Comparison of ENCODE assay signal across 13 mouse cellular contexts in genomic region chr10:61059543-61060110, GRCm38 (mm10). TPM values are rescaled to one million over a fixed set of nuclear protein-coding genes. Genes with fewer than 3 reads are reported as not detected.
DNase-seq lines count a peak whose midpoint lies in the region; ATAC-seq and TF ChIP-seq lines count a peak whose summit lies in the region.
"Had no signal": no experiment of that assay in that cellular context is flagged by ENCODE, and none has a peak within 500 bp of the region (broad histone marks: within the 10 kb centered on the region; RNA-seq: fewer than 3 reads in every experiment).

No protein-coding gene starts in this region.

- WGBS in kidney, adult 2 months: 15% methylated on average over 6 of the region's 6 CpGs
- 17% methylated on average over 6 of the region's 6 CpGs for WGBS in kidney, embryonic 14.5 days
- WGBS in neural tube, embryonic 13.5 days: 37% methylated on average over 6 of the region's 6 CpGs
- WGBS in limb, embryonic 14.5 days: 6% methylated on average over 6 of the region's 6 CpGs

- H3K36me3 ChIP-seq in kidney, adult 2 months (ENCODE audit: control insufficient read depth, insufficient read depth, low read length): no peaks in the 10 kb centered on the region
- H3K36me3 ChIP-seq in kidney, embryonic 14.5 days (ENCODE audit: control insufficient read depth, insufficient read depth, low read length): no peaks in the 10 kb centered on the region
- no peaks in the 10 kb centered on the region for H3K36me3 ChIP-seq in neural tube, embryonic 13.5 days
- no peaks in the 10 kb centered on the region for H3K36me3 ChIP-seq in limb, embryonic 14.5 days (ENCODE audit: control insufficient read depth, insufficient read depth, low read length)
- H3K36me3 ChIP-seq: embryonic facial prominence, embryonic 15.5 days; lung, embryonic 15.5 days had no signal

- peak; percentile 61 for DNase-seq in embryo, embryonic 10 days (ENCODE audit: low spot score)
- DNase-seq in embryo, embryonic 11 days: no peak
- peak; percentile 49 for DNase-seq in kidney, adult 2 months
- DNase-seq in neural tube, embryonic 10.5 days (ENCODE audit: extremely low spot score, low spot score): no peak
- DNase-seq in limb, embryonic 14.5 days (ENCODE audit: low spot score): peak; percentile 45
- DNase-seq in layer of hippocampus, adult 8-10 months (ENCODE audit: low spot score in 2 of 2): no peak
- DNase-seq: cerebellum, adult 2 months; heart, adult 2 months; kidney, adult 11 months had no signal

- H3K9me3 ChIP-seq in kidney, embryonic 14.5 days (ENCODE audit: control insufficient read depth, low read length): peaks cover 3% of the 10 kb centered on the region; the same call in 1 of the 2 replicates
- H3K9me3 ChIP-seq in neural tube, embryonic 13.5 days: no peaks in the 10 kb centered on the region
- no peaks in the 10 kb centered on the region for H3K9me3 ChIP-seq in limb, embryonic 14.5 days (ENCODE audit: control insufficient read depth, low read length)
- H3K9me3 ChIP-seq: embryonic facial prominence, embryonic 15.5 days; lung, embryonic 15.5 days had no signal

- ATAC-seq in kidney, embryonic 14.5 days (ENCODE audit: low FRiP score, low TSS enrichment): no peak; the same call in 1 of the 2 replicates
- ATAC-seq in neural tube, embryonic 13.5 days (ENCODE audit: low read depth): peak; percentile 41; the same call in 1 of the 2 replicates
- ATAC-seq in limb, embryonic 14.5 days (ENCODE audit: low FRiP score, low read depth): peak; percentile 43; the same call in 1 of the 2 replicates

- H3K4me2 ChIP-seq in kidney, embryonic 14.5 days (replicated peaks; ENCODE audit: low read depth, low read length): no peak overlapping the region
- no peak overlapping the region for H3K4me2 ChIP-seq in neural tube, embryonic 13.5 days
- no peak overlapping the region for H3K4me2 ChIP-seq in limb, embryonic 14.5 days (replicated peaks; ENCODE audit: low read depth, low read length, severe bottlenecking)
- H3K4me2 ChIP-seq: embryonic facial prominence, embryonic 15.5 days; lung, embryonic 15.5 days had no signal

- H3K4me3 ChIP-seq in kidney, adult 2 months (ENCODE audit: insufficient read depth, low read depth, low read length): no peak overlapping the region
- no peak overlapping the region for H3K4me3 ChIP-seq in kidney, embryonic 14.5 days (ENCODE audit: low read length)
- no peak overlapping the region for H3K4me3 ChIP-seq in neural tube, embryonic 13.5 days
- no peak overlapping the region for H3K4me3 ChIP-seq in limb, embryonic 14.5 days (replicated peaks; ENCODE audit: low read length)
- H3K4me3 ChIP-seq: embryonic facial prominence, embryonic 15.5 days; heart, adult 2 months; lung, embryonic 15.5 days had no signal

- no peaks in the 10 kb centered on the region for H3K4me1 ChIP-seq in kidney, adult 2 months (ENCODE audit: control insufficient read depth, insufficient read depth, low read length)
- H3K4me1 ChIP-seq in kidney, embryonic 14.5 days (ENCODE audit: control insufficient read depth, insufficient read depth, low read length): peaks cover 8% of the 10 kb centered on the region
- peaks cover 13% of the 10 kb centered on the region; the same call in 1 of the 2 replicates for H3K4me1 ChIP-seq in neural tube, embryonic 13.5 days (replicated peaks)
- H3K4me1 ChIP-seq in limb, embryonic 14.5 days (ENCODE audit: control insufficient read depth, insufficient read depth, low read length): peaks cover 12% of the 10 kb centered on the region

- H3K9ac ChIP-seq in kidney, embryonic 14.5 days (ENCODE audit: low read depth, low read length): no peak overlapping the region
- H3K9ac ChIP-seq in neural tube, embryonic 13.5 days: no peak overlapping the region
- H3K9ac ChIP-seq in limb, embryonic 14.5 days (ENCODE audit: low read depth, low read length, severe bottlenecking): no peak overlapping the region
- H3K9ac ChIP-seq: embryonic facial prominence, embryonic 15.5 days; lung, embryonic 15.5 days had no signal

- TF ChIP-seq POLR2A in kidney, adult 2 months (IDR thresholded peaks at IDR 0.05; ENCODE audit: low read depth, low read length): no peak
- TF ChIP-seq POLR2A in limb, embryonic 14.5 days (IDR thresholded peaks at IDR 0.05; ENCODE audit: borderline replicate concordance, extremely low read depth, insufficient read depth, insufficient read length): no peak

- no peak overlapping the region for H3K27ac ChIP-seq in kidney, adult 2 months (ENCODE audit: insufficient read depth, low read depth, low read length)
- H3K27ac ChIP-seq in kidney, embryonic 14.5 days (ENCODE audit: low read depth, low read length): no peak overlapping the region
- no peak overlapping the region for H3K27ac ChIP-seq in neural tube, embryonic 13.5 days (replicated peaks)
- H3K27ac ChIP-seq in limb, embryonic 14.5 days (replicated peaks; ENCODE audit: low read depth, low read length): no peak overlapping the region
- H3K27ac ChIP-seq: embryonic facial prominence, embryonic 15.5 days; heart, adult 2 months; lung, embryonic 15.5 days had no signal

- TF ChIP-seq CTCF in kidney, adult 2 months (conservative IDR thresholded peaks at IDR 0.05; ENCODE audit: insufficient read depth, insufficient read length, low read depth, low read length): no peak

- H3K27me3 ChIP-seq in kidney, adult 2 months (replicated peaks; ENCODE audit: control insufficient read depth, insufficient read depth, low read length): no peaks in the 10 kb centered on the region
- H3K27me3 ChIP-seq in kidney, embryonic 14.5 days (ENCODE audit: control insufficient read depth, insufficient read depth, low read length): no peaks in the 10 kb centered on the region
- H3K27me3 ChIP-seq in neural tube, embryonic 13.5 days: no peaks in the 10 kb centered on the region
- no peaks in the 10 kb centered on the region for H3K27me3 ChIP-seq in limb, embryonic 14.5 days (ENCODE audit: control insufficient read depth, insufficient read depth, low read length)
- H3K27me3 ChIP-seq: embryonic facial prominence, embryonic 15.5 days; lung, embryonic 15.5 days had no signal

RNA-seq across cellular contexts. Expression of gene Pcbd1, which starts 29.5 kb away (rescaled TPM):
- polyA plus RNA-seq in kidney, adult 2 months (2012; rRNA removed): 392 and 452 TPM in 2 replicates
- 140 and 143 TPM in 2 replicates for polyA plus RNA-seq in kidney, embryonic 14.5 days (2014; fragmentation: Nextera tagmentation; extraction: Ambion mirVana)
- 29.3 and 38.7 TPM in 2 replicates for polyA plus RNA-seq in neural tube, embryonic 13.5 days (2015; fragmentation: Nextera tagmentation; extraction: Ambion mirVana)
- polyA plus RNA-seq in limb, embryonic 14.5 days (2012; rRNA removed): 7.7 and 9.3 TPM in 2 replicates
- 13.1 and 15.2 TPM in 2 replicates for polyA plus RNA-seq in limb, embryonic 14.5 days (2014; fragmentation: Nextera tagmentation; extraction: Ambion mirVana)
- total RNA-seq in layer of hippocampus, adult 8-10 months (2022): 10 to 100 TPM; 12.6 to 14.3 (median 13.6) TPM

Comparison
In these comparisons a context has a peak if more than half of its experiments do, and no peak if none do; other contexts are left out.
1. DNase-seq: peak in embryo, embryonic 10 days (single experiment), kidney, adult 2 months (single experiment) and limb, embryonic 14.5 days (single experiment); none in embryo, embryonic 11 days (single experiment), neural tube, embryonic 10.5 days (single experiment) and layer of hippocampus, adult 8-10 months (0 of 2).